19 mouse cellular contexts compared by ENCODE assay signal in genomic region chr10:94183199-94183598, GRCm38 (mm10).
"Had no signal": no experiment of that assay in that cellular context is flagged by ENCODE, and none has a peak within 500 bp of the region (broad histone marks: within the 10 kb centered on the region; RNA-seq: fewer than 3 reads in every experiment).

No protein-coding gene starts in this region.

- H3K27ac ChIP-seq: kidney, postnatal 0 days; layer of hippocampus, adult 2 months; liver, embryonic 13.5 days; neural tube, embryonic 13.5 days; stomach, postnatal 0 days had no signal

- ATAC-seq: intestine, postnatal 0 days had no signal

- H3K4me2 ChIP-seq: liver, embryonic 13.5 days; neural tube, embryonic 13.5 days had no signal

- H3K4me3 ChIP-seq: layer of hippocampus, adult 2 months; liver, embryonic 13.5 days; myocyte; neural tube, embryonic 13.5 days had no signal

- H3K9ac ChIP-seq: liver, embryonic 13.5 days; neural tube, embryonic 13.5 days had no signal

- H3K27me3 ChIP-seq: liver, embryonic 13.5 days; neural tube, embryonic 13.5 days had no signal

- DNase-seq: kidney, adult 2 months; kidney, postnatal 25 days; layer of hippocampus, adult 9-11 months; liver, embryonic 13.5 days; lung, adult 2 months; lung, postnatal 14 days; lung, postnatal 4 days; right cerebral cortex, adult 18-20 months; right cerebral cortex, postnatal 14 days; right cerebral cortex, postnatal 4 days; thymus, adult 2 months; thymus, postnatal 14 days; thymus, postnatal 4 days had no signal

- H3K4me1 ChIP-seq: liver, embryonic 13.5 days had no signal

- H3K9me3 ChIP-seq: liver, embryonic 13.5 days; neural tube, embryonic 13.5 days had no signal
